Mouse (Mus musculus): ENCODE results near the gene Myo1d.

Gene Myo1d

GRCm38 (mm10) chr11:80613534-80613933, 166.3 kb downstream of the Myo1d start:
- DNase-seq = no peak

- DNase-seq = no peak
These were observed 177.0 kb downstream of the Myo1d start for GRCm38 (mm10) chr11:80602707-80603441.

GRCm38 (mm10) chr11:80602041-80602458, 177.8 kb downstream of the Myo1d start:
- DNase-seq = peak; percentile 14

- DNase-seq = peak; percentile 10
These were observed 178.6 kb downstream of the Myo1d start for GRCm38 (mm10) chr11:80601040-80601864.

GRCm38 (mm10) chr11:80595482-80595881, 184.3 kb downstream of the Myo1d start:
- no peak for DNase-seq

GRCm38 (mm10) chr11:80589387-80589786, 190.4 kb downstream of the Myo1d start:
- DNase-seq = no peak

- DNase-seq = no peak
These were observed 194.1 kb downstream of the Myo1d start for GRCm38 (mm10) chr11:80585761-80586160.

- DNase-seq = no peak
These were observed 194.6 kb downstream of the Myo1d start for GRCm38 (mm10) chr11:80585211-80585610.

GRCm38 (mm10) chr11:80580494-80580893, 199.3 kb downstream of the Myo1d start:
- no peak for DNase-seq

- peak; percentile 78 for DNase-seq
These were observed 201.8 kb downstream of the Myo1d start for GRCm38 (mm10) chr11:80577747-80578640.

GRCm38 (mm10) chr11:80575794-80576193, 204.0 kb downstream of the Myo1d start:
- DNase-seq = no peak

GRCm38 (mm10) chr11:80566286-80566685, 213.5 kb downstream of the Myo1d start:
- no peak for DNase-seq

GRCm38 (mm10) chr11:80564975-80565965, 214.6 kb downstream of the Myo1d start:
- peak; percentile 64 for DNase-seq

GRCm38 (mm10) chr11:80562479-80562878, 217.3 kb downstream of the Myo1d start:
- peak; percentile 49 for DNase-seq

- no peak for DNase-seq
These were observed 219.1 kb downstream of the Myo1d start for GRCm38 (mm10) chr11:80560770-80561169.

GRCm38 (mm10) chr11:80555416-80555815, 224.4 kb downstream of the Myo1d start:
- DNase-seq = no peak

GRCm38 (mm10) chr11:80553046-80553445, 226.8 kb downstream of the Myo1d start:
- no peak for DNase-seq

GRCm38 (mm10) chr11:80551634-80552033, 228.2 kb downstream of the Myo1d start:
- no peak for DNase-seq

- no peak for DNase-seq
These were observed 229.6 kb downstream of the Myo1d start for GRCm38 (mm10) chr11:80550264-80550663.

- DNase-seq = no peak
These were observed 230.0 kb downstream of the Myo1d start for GRCm38 (mm10) chr11:80549854-80550253.

GRCm38 (mm10) chr11:80546233-80546632, 233.6 kb downstream of the Myo1d start:
- no peak for DNase-seq

- no peak for DNase-seq
These were observed 240.8 kb downstream of the Myo1d start for GRCm38 (mm10) chr11:80539056-80539455.
